Mouse (Mus musculus) forebrain, postnatal 0 days (tissue): ENCODE results near the gene Smg9. TPM values are rescaled to one million over a fixed set of nuclear protein-coding genes. Genes with fewer than 3 reads are reported as not detected.

Experiments
- ATAC-seq: fragments of 200-750 bp; cut with Nextera tagmentation; 2 replicates; pipeline ENCODE4 v1.8.0; 2017; ENCODE audit warnings: mild to moderate bottlenecking, moderate library complexity
- DNase-seq: peaks from one replicate; pipeline ENCODE4 v3.0.0-alpha.2; 2015
- H3K27ac ChIP-seq: fragments of 300-500 bp; sonication (generic); 2 replicates; pipeline ENCODE4 v1.5.1; 2014; ENCODE audit warnings: low read depth, mild to moderate bottlenecking, antibody characterized with exemption, low read length, moderate library complexity, mixed read lengths
- H3K27me3 ChIP-seq: fragments of 300-500 bp; sonication (generic); 2 replicates; pipeline ENCODE4 v1.6.1; 2014; ENCODE audit warnings: mild to moderate bottlenecking, low read length, mixed read lengths; ENCODE audit not compliant: insufficient read depth
- H3K36me3 ChIP-seq: fragments of 300-500 bp; sonication (generic); 2 replicates; pipeline ENCODE4 v1.6.1; 2014; ENCODE audit warnings: mild to moderate bottlenecking, moderate library complexity; ENCODE audit not compliant: insufficient read depth
- H3K4me1 ChIP-seq: fragments of 300-500 bp; sonication (generic); 2 replicates; pipeline ENCODE4 v1.6.1; 2014; ENCODE audit warnings: antibody characterized with exemption; ENCODE audit not compliant: insufficient read depth
- H3K4me2 ChIP-seq: fragments of 300-500 bp; sonication (generic); 2 replicates; pipeline ENCODE4 v1.6.1; 2014; ENCODE audit warnings: low read depth, mild to moderate bottlenecking, moderate library complexity
- H3K4me3 ChIP-seq: fragments of 300-500 bp; sonication (generic); 2 replicates; pipeline ENCODE4 v1.5.1; 2014; ENCODE audit warnings: low read depth, low read length, mixed read lengths
- H3K9ac ChIP-seq: fragments of 300-500 bp; sonication (generic); 2 replicates; pipeline ENCODE4 v1.6.1; 2014; ENCODE audit warnings: mild to moderate bottlenecking
- H3K9me3 ChIP-seq: fragments of 300-500 bp; sonication (generic); 2 replicates; pipeline ENCODE4 v1.6.1; 2016; ENCODE audit warnings: low read length
- CTCF ChIP-seq: sonication (generic); IDR thresholded peaks from 2 replicates; pipeline ENCODE4 v1.5.1; 2016; ENCODE audit warnings: antibody characterized with exemption, control low read depth, low read depth
- WGBS: fragments of 180-500 bp; shearing (Covaris S2); extraction: QIAGEN DNeasy Blood & Tissue Kit; methylation state at CpG from one replicate; pipeline ENCODE4 v1.1.7; 2014; 5-methylcytosine and 5-hydroxymethylcytosine counted together
- polyA plus RNA-seq: library from polyadenylated mRNA; unstranded; fragments of >200 nt; fragmentation: Nextera tagmentation; extraction: Ambion mirVana; gene quantifications from 2 replicates; pipeline ENCODE4 v1.2.1, GENCODE M21; 2015
- total RNA-seq: library from RNA; depleted of rRNA; stranded (reverse); fragments of >200 nt; gene quantifications from 2 replicates; pipeline ENCODE4 v1.2.3, GENCODE M21; 2014

Gene Smg9
- total and polyA plus RNA-seq, 2 experiments from 2014 or later, result 28.5 to 31.8 TPM

GRCm38 (mm10) chr7:24408186-24408585, 8.8 kb downstream of the Smg9 start:
- no peaks in the 10 kb centered on the region for H3K27me3 ChIP-seq
- DNase-seq (no peak), ATAC-seq (no peak)
- H3K36me3 ChIP-seq, result peaks cover 39% of the 10 kb centered on the region
- 94% methylated on average over 9 of the region's 9 CpGs for WGBS
- no peak overlapping the region for H3K4me3 ChIP-seq
- H3K4me1 ChIP-seq, result no peaks in the 10 kb centered on the region
- no peak overlapping the region for H3K4me2 ChIP-seq
- H3K9ac ChIP-seq, result no peak overlapping the region
- no peak for TF ChIP-seq CTCF
- no peak overlapping the region for H3K27ac ChIP-seq
- H3K9me3 ChIP-seq, result no peaks in the 10 kb centered on the region

DNA sequence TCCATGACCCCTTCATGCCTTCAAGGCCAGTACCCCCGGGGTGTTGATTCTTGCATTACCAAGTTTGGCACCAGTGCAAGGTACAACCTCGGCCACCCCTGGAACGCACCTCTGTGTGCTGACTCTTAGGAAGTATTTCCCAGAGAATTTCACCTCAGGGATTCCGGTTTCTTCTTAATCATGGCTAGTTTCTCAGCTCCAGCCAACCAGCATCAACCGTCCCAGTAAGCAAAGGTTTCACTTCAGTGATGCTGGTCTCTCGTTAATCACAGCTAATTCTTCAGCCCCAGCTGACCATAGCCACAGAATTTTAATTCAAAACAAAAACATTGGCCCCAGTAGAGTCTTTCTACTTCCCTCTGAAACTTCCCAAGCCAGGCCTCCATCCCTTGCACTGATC, 10.7 kb downstream of the Smg9 start:
- Histone ChIP-seq H3K9ac (no peak overlapping the region), H3K4me1 (no peaks in the 10 kb centered on the region), H3K9me3 (no peaks in the 10 kb centered on the region), H3K4me3 (no peak overlapping the region), H3K27me3 (no peaks in the 10 kb centered on the region), H3K4me2 (no peak overlapping the region), H3K36me3 (peaks cover 24% of the 10 kb centered on the region), H3K27ac (no peak overlapping the region)
- DNase-seq (no peak), ATAC-seq (no peak)
- TF ChIP-seq CTCF, result no peak
- 86% methylated on average over 6 of the region's 6 CpGs for WGBS

GRCm38 (mm10) chr7:24410831-24411230, 11.4 kb downstream of the Smg9 start:
- H3K36me3 ChIP-seq, result peaks cover 17% of the 10 kb centered on the region
- ATAC-seq (no peak), DNase-seq (no peak)
- no peak overlapping the region for H3K27ac ChIP-seq
- no peak overlapping the region for H3K4me2 ChIP-seq
- 86% methylated on average over 3 of the region's 3 CpGs for WGBS
- H3K4me3 ChIP-seq, result no peak overlapping the region
- no peak overlapping the region for H3K9ac ChIP-seq
- TF ChIP-seq CTCF, result no peak
- H3K9me3 ChIP-seq, result no peaks in the 10 kb centered on the region
- H3K27me3 ChIP-seq, result no peaks in the 10 kb centered on the region
- no peaks in the 10 kb centered on the region for H3K4me1 ChIP-seq

GRCm38 (mm10) chr7:24413630-24414029, 14.2 kb downstream of the Smg9 start:
- Histone ChIP-seq H3K36me3 (peaks cover 11% of the 10 kb centered on the region; the same call in 1 of the 2 replicates), H3K4me2 (no peak overlapping the region), H3K9ac (no peak overlapping the region), H3K9me3 (no peaks in the 10 kb centered on the region), H3K4me3 (no peak overlapping the region), H3K4me1 (no peaks in the 10 kb centered on the region), H3K27me3 (no peaks in the 10 kb centered on the region), H3K27ac (no peak overlapping the region)
- no peak for TF ChIP-seq CTCF
- 87% methylated on average over 3 of the region's 3 CpGs for WGBS
- no peak for DNase-seq
- ATAC-seq, result no peak

DNA sequence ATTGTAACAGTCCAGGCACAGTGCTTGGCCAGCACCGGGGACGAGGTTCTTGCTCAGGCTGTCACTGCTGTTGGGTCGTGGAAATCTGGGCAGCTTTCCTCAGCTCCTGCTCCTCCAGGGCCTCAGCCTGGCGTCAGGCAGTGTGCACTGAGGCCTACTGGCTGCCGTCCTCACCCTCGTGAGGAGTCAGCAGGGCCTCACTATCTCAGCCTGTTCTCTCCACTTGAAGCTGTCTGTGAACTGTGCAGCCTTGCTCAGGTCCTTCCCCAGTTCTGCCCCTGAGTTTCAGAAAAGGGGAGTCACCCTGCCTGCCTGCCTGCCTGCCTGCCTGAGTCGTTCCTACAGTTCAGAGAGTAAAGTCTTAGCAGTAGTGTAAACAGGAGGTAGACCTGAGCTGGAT, 15.8 kb downstream of the Smg9 start:
- no peak for ATAC-seq
- Histone ChIP-seq H3K9ac (no peak overlapping the region), H3K4me1 (no peaks in the 10 kb centered on the region), H3K27me3 (no peaks in the 10 kb centered on the region), H3K4me3 (no peak overlapping the region), H3K27ac (no peak overlapping the region), H3K4me2 (no peak overlapping the region), H3K9me3 (no peaks in the 10 kb centered on the region), H3K36me3 (peaks cover 11% of the 10 kb centered on the region; the same call in 1 of the 2 replicates)
- WGBS, result 85% methylated on average over 7 of the region's 7 CpGs
- no peak for DNase-seq
- no peak for TF ChIP-seq CTCF

GRCm38 (mm10) chr7:24419579-24419978, 20.2 kb downstream of the Smg9 start:
- peak; percentile 12; the same call in 1 of the 2 replicates for ATAC-seq
- WGBS, result 36% methylated on average over 8 of the region's 8 CpGs
- no peak for TF ChIP-seq CTCF
- Histone ChIP-seq H3K4me2 (no peak overlapping the region), H3K4me3 (no peak overlapping the region), H3K27me3 (no peaks in the 10 kb centered on the region), H3K9me3 (no peaks in the 10 kb centered on the region), H3K36me3 (peaks cover 35% of the 10 kb centered on the region; the same call in 1 of the 2 replicates), H3K27ac (no peak overlapping the region), H3K9ac (no peak overlapping the region), H3K4me1 (no peaks in the 10 kb centered on the region)
- DNase-seq, result no peak

DNA sequence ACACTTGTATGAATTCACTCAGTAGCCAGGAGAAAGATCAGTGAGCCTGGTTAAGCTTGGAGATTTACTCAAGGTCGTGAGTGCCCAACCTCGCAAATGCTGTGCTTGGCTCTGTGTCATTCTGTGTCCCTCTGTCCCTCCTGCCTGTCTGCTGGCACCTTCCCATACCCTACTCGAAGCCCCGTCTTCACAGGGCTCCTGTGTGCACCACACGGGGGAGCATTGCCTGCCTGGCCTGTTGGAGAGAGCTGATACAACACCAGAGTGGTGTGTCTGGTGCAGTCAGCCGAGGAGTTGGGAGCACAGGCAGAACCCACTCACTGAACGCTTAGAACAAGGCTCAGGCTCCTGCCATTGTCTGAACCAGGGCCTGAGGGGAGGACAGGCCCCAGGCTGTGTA, 22.2 kb downstream of the Smg9 start:
- no peaks in the 10 kb centered on the region for H3K9me3 ChIP-seq
- no peak for DNase-seq
- H3K4me3 ChIP-seq, result no peak overlapping the region
- ATAC-seq, result 0 out of 2 replicates have a peak, but pooled peaks have one; percentile 16
- no peaks in the 10 kb centered on the region for H3K27me3 ChIP-seq
- H3K4me1 ChIP-seq, result no peaks in the 10 kb centered on the region
- H3K9ac ChIP-seq, result no peak overlapping the region
- TF ChIP-seq CTCF, result peak; percentile 39
- no peak overlapping the region for H3K27ac ChIP-seq
- 61% methylated on average over 7 of the region's 7 CpGs for WGBS
- no peak overlapping the region for H3K4me2 ChIP-seq
- peaks cover 32% of the 10 kb centered on the region; the same call in 1 of the 2 replicates for H3K36me3 ChIP-seq
